Mouse (Mus musculus): ENCODE measurements around the gene Alox8. TPM values are rescaled to one million over a fixed set of nuclear protein-coding genes. Genes with fewer than 3 reads are reported as not detected.

The Alox8 gene
- polyA plus RNA-seq, 1 experiment: 5.5 TPM

- 91% methylated on average over 6 of the region's 6 CpGs for WGBS
- H3K4me1 ChIP-seq (ENCODE audit: control insufficient read depth, insufficient read depth, low read length): no peaks in the 10 kb centered on the region
- TF ChIP-seq POLR2A (IDR thresholded peaks at IDR 0.05; ENCODE audit: borderline replicate concordance, insufficient read depth, low read length): no peak
- TF ChIP-seq CTCF (IDR thresholded peaks at IDR 0.05; ENCODE audit: borderline replicate concordance, insufficient read depth, low read depth, low read length): no peak
- DNase-seq: no peak
- no peak overlapping the region for H3K27ac ChIP-seq (ENCODE audit: insufficient read depth, low read length)
- H3K27me3 ChIP-seq (ENCODE audit: control insufficient read depth, insufficient read depth, low read length): no peaks in the 10 kb centered on the region
- H3K4me3 ChIP-seq (replicated peaks; ENCODE audit: insufficient read depth, low read depth, low read length): no peak overlapping the region
Measured at GRCm38 (mm10) chr11:69200231-69200630, 2.6 kb upstream of the Alox8 start.

- no peak for DNase-seq
- TF ChIP-seq CTCF (IDR thresholded peaks at IDR 0.05; ENCODE audit: borderline replicate concordance, insufficient read depth, low read depth, low read length) (no peak), POLR2A (IDR thresholded peaks at IDR 0.05; ENCODE audit: borderline replicate concordance, insufficient read depth, low read length) (no peak)
- Histone ChIP-seq H3K4me1 (ENCODE audit: control insufficient read depth, insufficient read depth, low read length) (no peaks in the 10 kb centered on the region), H3K4me3 (replicated peaks; ENCODE audit: insufficient read depth, low read depth, low read length) (no peak overlapping the region), H3K27ac (ENCODE audit: insufficient read depth, low read length) (no peak overlapping the region), H3K27me3 (ENCODE audit: control insufficient read depth, insufficient read depth, low read length) (no peaks in the 10 kb centered on the region)
- 93% methylated on average over 1 of the region's 1 CpGs for WGBS
Measured at GRCm38 (mm10) chr11:69199251-69199650, 1.6 kb upstream of the Alox8 start.

GRCm38 (mm10) chr11:69197194-69197593 lies 449 bp downstream of the Alox8 start:
- Histone ChIP-seq H3K4me1 (ENCODE audit: control insufficient read depth, insufficient read depth, low read length) (no peaks in the 10 kb centered on the region), H3K4me3 (replicated peaks; ENCODE audit: insufficient read depth, low read depth, low read length) (peak overlapping the region; percentile 53), H3K27ac (ENCODE audit: insufficient read depth, low read length) (no peak overlapping the region), H3K27me3 (ENCODE audit: control insufficient read depth, insufficient read depth, low read length) (no peaks in the 10 kb centered on the region)
- no peak for TF ChIP-seq CTCF (IDR thresholded peaks at IDR 0.05; ENCODE audit: borderline replicate concordance, insufficient read depth, low read depth, low read length)
- no peak for TF ChIP-seq POLR2A (IDR thresholded peaks at IDR 0.05; ENCODE audit: borderline replicate concordance, insufficient read depth, low read length)
- 1% methylated on average over 14 of the region's 14 CpGs for WGBS
- DNase-seq: peak in 1 of 2 experiments; percentile 24

- 4% methylated on average over 5 of the region's 5 CpGs for WGBS
- Histone ChIP-seq H3K27ac (ENCODE audit: insufficient read depth, low read length) (no peak overlapping the region), H3K27me3 (ENCODE audit: control insufficient read depth, insufficient read depth, low read length) (no peaks in the 10 kb centered on the region), H3K4me1 (ENCODE audit: control insufficient read depth, insufficient read depth, low read length) (no peaks in the 10 kb centered on the region), H3K4me3 (replicated peaks; ENCODE audit: insufficient read depth, low read depth, low read length) (peak overlapping the region; percentile 53)
- TF ChIP-seq POLR2A (IDR thresholded peaks at IDR 0.05; ENCODE audit: borderline replicate concordance, insufficient read depth, low read length): no peak
- TF ChIP-seq CTCF (IDR thresholded peaks at IDR 0.05; ENCODE audit: borderline replicate concordance, insufficient read depth, low read depth, low read length): peak; percentile 58
- DNase-seq: peak in 1 of 2 experiments; percentile 68
Measured at GRCm38 (mm10) chr11:69196766-69197165, 877 bp downstream of the Alox8 start.

GRCm38 (mm10) chr11:69192840-69193239 lies 4.8 kb downstream of the Alox8 start:
- 4% methylated on average over 1 of the region's 1 CpGs for WGBS
- TF ChIP-seq CTCF (IDR thresholded peaks at IDR 0.05; ENCODE audit: borderline replicate concordance, insufficient read depth, low read depth, low read length) (peak; percentile 88), POLR2A (IDR thresholded peaks at IDR 0.05; ENCODE audit: borderline replicate concordance, insufficient read depth, low read length) (no peak)
- DNase-seq: peak; percentile 44 to 52

GRCm38 (mm10) chr11:69185936-69186335 lies 11.7 kb downstream of the Alox8 start:
- Histone ChIP-seq H3K27me3 (ENCODE audit: control insufficient read depth, insufficient read depth, low read length) (no peaks in the 10 kb centered on the region), H3K4me3 (replicated peaks; ENCODE audit: insufficient read depth, low read depth, low read length) (no peak overlapping the region), H3K27ac (ENCODE audit: insufficient read depth, low read length) (no peak overlapping the region), H3K4me1 (ENCODE audit: control insufficient read depth, insufficient read depth, low read length) (no peaks in the 10 kb centered on the region)
- DNase-seq: no peak
- WGBS: 83% methylated on average over 6 of the region's 6 CpGs
- TF ChIP-seq CTCF (IDR thresholded peaks at IDR 0.05; ENCODE audit: borderline replicate concordance, insufficient read depth, low read depth, low read length): no peak
- TF ChIP-seq POLR2A (IDR thresholded peaks at IDR 0.05; ENCODE audit: borderline replicate concordance, insufficient read depth, low read length): no peak

More at GRCm38 (mm10) chr11:69192840-69193239, 4.8 kb downstream of the Alox8 start:
- Histone ChIP-seq H3K4me3 (replicated peaks; ENCODE audit: insufficient read depth, low read depth, low read length) (no peak overlapping the region), H3K27ac (ENCODE audit: insufficient read depth, low read length) (no peak overlapping the region), H3K4me1 (ENCODE audit: control insufficient read depth, insufficient read depth, low read length) (no peaks in the 10 kb centered on the region), H3K27me3 (ENCODE audit: control insufficient read depth, insufficient read depth, low read length) (no peaks in the 10 kb centered on the region)

- DNase-seq: no peak
- H3K4me3 ChIP-seq (replicated peaks; ENCODE audit: insufficient read depth, low read depth, low read length): no peak overlapping the region
- H3K27me3 ChIP-seq (ENCODE audit: control insufficient read depth, insufficient read depth, low read length): no peaks in the 10 kb centered on the region
- H3K27ac ChIP-seq (ENCODE audit: insufficient read depth, low read length): no peak overlapping the region
- no peaks in the 10 kb centered on the region for H3K4me1 ChIP-seq (ENCODE audit: control insufficient read depth, insufficient read depth, low read length)
- 37% methylated on average over 5 of the region's 5 CpGs for WGBS
- no peak for TF ChIP-seq CTCF (IDR thresholded peaks at IDR 0.05; ENCODE audit: borderline replicate concordance, insufficient read depth, low read depth, low read length)
- no peak for TF ChIP-seq POLR2A (IDR thresholded peaks at IDR 0.05; ENCODE audit: borderline replicate concordance, insufficient read depth, low read length)
Measured at GRCm38 (mm10) chr11:69185031-69185430, 12.6 kb downstream of the Alox8 start.

- 80% methylated on average over 4 of the region's 4 CpGs for WGBS
- TF ChIP-seq POLR2A (IDR thresholded peaks at IDR 0.05; ENCODE audit: borderline replicate concordance, insufficient read depth, low read length) (no peak), CTCF (IDR thresholded peaks at IDR 0.05; ENCODE audit: borderline replicate concordance, insufficient read depth, low read depth, low read length) (no peak)
Measured at GRCm38 (mm10) chr11:69180120-69180519, 17.5 kb downstream of the Alox8 start.

More at GRCm38 (mm10) chr11:69180120-69180519, 17.5 kb downstream of the Alox8 start:
- no peak overlapping the region for H3K4me3 ChIP-seq (replicated peaks; ENCODE audit: insufficient read depth, low read depth, low read length)
- DNase-seq: no peak
- no peak overlapping the region for H3K27ac ChIP-seq (ENCODE audit: insufficient read depth, low read length)
- no peaks in the 10 kb centered on the region for H3K27me3 ChIP-seq (ENCODE audit: control insufficient read depth, insufficient read depth, low read length)
- no peaks in the 10 kb centered on the region for H3K4me1 ChIP-seq (ENCODE audit: control insufficient read depth, insufficient read depth, low read length)
